Mouse (Mus musculus): ENCODE data around the gene Ggt6.

GRCm38 (mm10) chr11:72409649-72410385, 25.5 kb upstream of the Ggt6 start:
- no peak for TF ChIP-seq CTCF (IDR thresholded peaks at IDR 0.05)
- TF ChIP-seq POLR2A (IDR thresholded peaks at IDR 0.05; ENCODE audit: insufficient read depth, low read depth, low read length) = no peak
